Mouse (Mus musculus) midbrain, embryonic 14.5 days (tissue): ENCODE measurements at regions not wholly inside any gene's neighbourhood (a gene's known extent, or its start where the extent isn't known, plus 50 kb on each side); places are given as distances from the start of the nearest gene placed in this dataset.
A peak's percentile ranks its signal among the peaks of the same experiment; 100 is the strongest.

Experiments used
- ATAC-seq: fragments of 200-750 bp; cut with Nextera tagmentation; 2 replicates; pipeline ENCODE4 v1.8.0; 2017; ENCODE audit warnings: moderate number of reproducible peaks, moderate library complexity; ENCODE audit not compliant: low FRiP score, low TSS enrichment
- DNase-seq: peaks from one replicate; pipeline ENCODE4 v3.0.0-alpha.2; 2015
- H3K27ac ChIP-seq: fragments of 300-500 bp; sonication (generic); replicated peaks from 2 replicates; pipeline ENCODE4 v1.5.1; 2014; ENCODE audit warnings: mild to moderate bottlenecking, low read depth, low read length, moderate library complexity
- H3K27me3 ChIP-seq: fragments of 300-500 bp; sonication (generic); 2 replicates; pipeline ENCODE4 v1.6.1; 2014; ENCODE audit warnings: low read length, control low read depth, mixed read lengths; ENCODE audit not compliant: control insufficient read depth, insufficient read depth
- H3K36me3 ChIP-seq: fragments of 300-500 bp; sonication (generic); 2 replicates; pipeline ENCODE4 v1.6.1; 2014; ENCODE audit warnings: low read length, control low read depth; ENCODE audit not compliant: control insufficient read depth, insufficient read depth
- H3K4me1 ChIP-seq: fragments of 300-500 bp; sonication (generic); 2 replicates; pipeline ENCODE4 v1.6.1; 2014; ENCODE audit warnings: mild to moderate bottlenecking, antibody characterized with exemption, low read length, control low read depth; ENCODE audit not compliant: control insufficient read depth, insufficient read depth
- H3K4me2 ChIP-seq: fragments of 300-500 bp; sonication (generic); 2 replicates; pipeline ENCODE4 v1.6.1; 2014; ENCODE audit warnings: mild to moderate bottlenecking, low read length, moderate library complexity
- H3K4me3 ChIP-seq: fragments of 300-500 bp; sonication (generic); replicated peaks from 2 replicates; pipeline ENCODE4 v1.5.1; 2014; ENCODE audit warnings: low read depth, low read length
- H3K9ac ChIP-seq: fragments of 300-500 bp; sonication (generic); replicated peaks from 2 replicates; pipeline ENCODE4 v1.6.1; 2014; ENCODE audit warnings: mild to moderate bottlenecking, low read length, moderate library complexity
- H3K9me3 ChIP-seq: fragments of 300-500 bp; sonication (generic); 2 replicates; pipeline ENCODE4 v1.6.1; 2016; ENCODE audit warnings: low read length, control low read depth, mixed read lengths; ENCODE audit not compliant: control insufficient read depth
- WGBS: fragments of 180-500 bp; shearing (Covaris S2); extraction: QIAGEN DNeasy Blood & Tissue Kit; methylation state at CpG from one replicate; pipeline ENCODE4 v1.1.7; 2014; 5-methylcytosine and 5-hydroxymethylcytosine counted together

DNA sequence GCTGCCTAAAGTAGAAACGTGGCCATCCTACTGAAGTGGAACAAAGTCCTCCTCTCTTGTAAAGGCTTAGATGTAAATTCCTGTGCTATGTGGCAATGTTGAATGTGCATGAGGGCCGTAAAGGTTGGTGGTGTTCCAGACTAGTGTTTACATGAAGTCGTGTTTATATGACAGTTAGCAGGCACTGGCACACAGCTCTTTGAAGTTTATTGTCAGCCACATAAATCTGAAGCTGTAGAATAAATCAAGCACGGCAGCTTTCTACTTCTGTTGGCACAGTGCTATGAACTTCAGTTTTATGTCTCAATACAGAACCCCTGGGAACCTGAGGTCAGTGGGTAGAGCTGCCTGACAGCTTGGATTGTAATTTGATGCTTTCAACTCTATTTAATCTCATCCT is 81.1 kb upstream of the Abi3bp start:
- H3K27ac ChIP-seq, result no peak overlapping the region
- 34% methylated on average over 4 of the region's 4 CpGs for WGBS
- ATAC-seq, result peak; percentile 15; the same call in 1 of the 2 replicates

DNA sequence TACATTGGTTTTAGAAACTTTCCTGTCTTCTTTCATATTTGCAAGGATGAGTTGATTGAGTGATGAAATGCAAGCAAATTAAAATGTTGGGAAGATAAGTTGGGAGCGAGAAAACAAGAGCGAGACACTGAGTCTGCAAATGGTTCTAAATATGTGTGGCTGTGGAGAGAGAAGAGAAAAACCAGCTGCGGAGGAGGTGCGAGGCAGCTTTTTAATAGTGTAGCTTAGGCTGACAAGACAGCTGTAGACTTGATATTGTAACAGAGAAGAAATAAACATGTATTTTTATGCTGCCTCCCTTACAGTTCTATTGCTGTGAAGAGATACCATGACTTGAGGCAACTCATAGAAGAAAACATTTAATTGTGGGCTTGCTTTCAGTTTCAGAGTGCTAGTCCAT is 78.1 kb upstream of the Abi3bp start:
- Histone ChIP-seq H3K9me3 (no peaks in the 10 kb centered on the region), H3K4me2 (no peak overlapping the region), H3K4me3 (no peak overlapping the region), H3K27ac (no peak overlapping the region), H3K36me3 (no peaks in the 10 kb centered on the region), H3K9ac (no peak overlapping the region), H3K4me1 (no peaks in the 10 kb centered on the region), H3K27me3 (no peaks in the 10 kb centered on the region)
- DNase-seq (no peak), ATAC-seq (no peak)
- 98% methylated on average over 4 of the region's 4 CpGs for WGBS

More for the DNA sequence above, 81.1 kb upstream of the Abi3bp start:
- DNase-seq, result peak; percentile 14
- H3K9ac ChIP-seq, result no peak overlapping the region
- no peaks in the 10 kb centered on the region for H3K27me3 ChIP-seq
- H3K4me2 ChIP-seq, result no peak overlapping the region
- H3K4me3 ChIP-seq, result no peak overlapping the region
- H3K4me1 ChIP-seq, result no peaks in the 10 kb centered on the region
- no peaks in the 10 kb centered on the region for H3K9me3 ChIP-seq
- no peaks in the 10 kb centered on the region for H3K36me3 ChIP-seq

DNA sequence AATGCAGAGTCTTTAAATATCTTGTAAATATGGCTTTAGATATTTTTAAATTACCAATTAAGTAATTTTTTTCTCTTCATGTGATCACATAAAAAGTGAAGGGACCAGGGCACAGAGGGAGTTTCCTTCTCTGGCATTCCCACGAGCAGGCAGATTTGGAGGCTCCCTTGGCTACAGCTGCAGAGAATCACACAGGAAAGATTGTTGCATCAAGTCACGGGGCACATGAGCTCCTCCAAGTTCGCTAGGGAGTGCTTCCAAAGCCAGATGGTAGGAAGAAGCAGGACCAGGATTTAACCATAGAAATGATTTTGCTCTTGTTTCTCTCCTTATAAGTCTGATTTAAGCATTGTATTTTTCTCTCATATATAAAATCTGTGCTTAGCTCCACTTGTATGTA is 53.9 kb upstream of the Abi3bp start:
- no peak for DNase-seq
- no peaks in the 10 kb centered on the region for H3K27me3 ChIP-seq

More for the DNA sequence above, 53.9 kb upstream of the Abi3bp start:
- H3K4me2 ChIP-seq, result no peak overlapping the region
- H3K9ac ChIP-seq, result no peak overlapping the region
- no peak for ATAC-seq
- 68% methylated on average over 3 of the region's 3 CpGs for WGBS
- H3K4me3 ChIP-seq, result no peak overlapping the region
- H3K36me3 ChIP-seq, result no peaks in the 10 kb centered on the region
- no peaks in the 10 kb centered on the region for H3K9me3 ChIP-seq
- no peaks in the 10 kb centered on the region for H3K4me1 ChIP-seq
- H3K27ac ChIP-seq, result no peak overlapping the region
